Mouse (Mus musculus): Measurements from ENCODE around the gene Cabp2. TPM values are rescaled to one million over a fixed set of nuclear protein-coding genes. Genes with fewer than 3 reads are reported as not detected.

Gene Cabp2
- polyA plus RNA-seq, 1 experiment from 2014 or later = not detected

GRCm38 (mm10) chr19:4102626-4103025, 21.2 kb downstream of the Cabp2 start:
- Histone ChIP-seq H3K9me3 (ENCODE audit: control insufficient read depth, low read length) (no peaks in the 10 kb centered on the region), H3K9ac (ENCODE audit: low read length) (no peak overlapping the region), H3K4me2 (ENCODE audit: low read depth, severe bottlenecking) (no peak overlapping the region), H3K4me1 (ENCODE audit: control insufficient read depth, insufficient read depth, low read length) (peaks cover 24% of the 10 kb centered on the region), H3K27me3 (ENCODE audit: control insufficient read depth, insufficient read depth, low read length) (peaks cover 22% of the 10 kb centered on the region), H3K27ac (replicated peaks; ENCODE audit: low read depth, low read length) (no peak overlapping the region), H3K36me3 (ENCODE audit: control insufficient read depth, insufficient read depth, low read length) (no peaks in the 10 kb centered on the region), H3K4me3 (ENCODE audit: low read depth, low read length) (no peak overlapping the region)
- ATAC-seq (ENCODE audit: insufficient number of reproducible peaks, low FRiP score, low TSS enrichment, low read depth) (no peak), DNase-seq (ENCODE audit: low spot score) (no peak)
- WGBS = 95% methylated on average over 12 of the region's 12 CpGs

DNA sequence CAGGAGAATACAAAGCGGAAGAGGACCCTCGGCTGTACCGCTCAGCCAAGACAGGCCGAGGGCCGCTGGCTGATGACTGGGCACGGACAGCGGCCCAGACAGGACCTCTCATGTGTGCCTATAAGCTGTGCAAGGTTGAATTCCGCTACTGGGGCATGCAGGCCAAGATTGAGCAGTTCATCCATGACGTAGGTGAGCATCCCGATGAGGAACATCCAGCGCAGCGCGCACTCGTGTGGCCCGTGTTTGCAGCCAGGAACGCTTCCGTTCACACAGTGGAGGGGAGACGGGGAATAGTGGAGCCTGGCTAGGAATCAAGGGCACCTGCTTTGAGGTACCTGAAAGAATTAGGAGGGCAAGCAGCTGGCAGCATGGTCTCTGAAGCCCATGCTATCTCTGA, 21.9 kb downstream of the Cabp2 start:
- Histone ChIP-seq H3K4me1 (ENCODE audit: control insufficient read depth, insufficient read depth, low read length) (peaks cover 24% of the 10 kb centered on the region), H3K9ac (ENCODE audit: low read length) (no peak overlapping the region), H3K27ac (replicated peaks; ENCODE audit: low read depth, low read length) (no peak overlapping the region), H3K4me3 (ENCODE audit: low read depth, low read length) (no peak overlapping the region), H3K36me3 (ENCODE audit: control insufficient read depth, insufficient read depth, low read length) (no peaks in the 10 kb centered on the region), H3K9me3 (ENCODE audit: control insufficient read depth, low read length) (no peaks in the 10 kb centered on the region), H3K27me3 (ENCODE audit: control insufficient read depth, insufficient read depth, low read length) (peaks cover 22% of the 10 kb centered on the region), H3K4me2 (ENCODE audit: low read depth, severe bottlenecking) (no peak overlapping the region)
- no peak for DNase-seq (ENCODE audit: low spot score)
- no peak for ATAC-seq (ENCODE audit: insufficient number of reproducible peaks, low FRiP score, low TSS enrichment, low read depth)
- WGBS = 94% methylated on average over 18 of the region's 18 CpGs

- H3K4me3 ChIP-seq (ENCODE audit: low read depth, low read length) = no peak overlapping the region
- H3K4me1 ChIP-seq (ENCODE audit: control insufficient read depth, insufficient read depth, low read length) = peaks cover 22% of the 10 kb centered on the region
- 53% methylated on average over 3 of the region's 3 CpGs for WGBS
These were observed 22.4 kb downstream of the Cabp2 start for GRCm38 (mm10) chr19:4103792-4104191.

GRCm38 (mm10) chr19:4104675-4105194, 23.4 kb downstream of the Cabp2 start:
- DNase-seq (ENCODE audit: low spot score) (no peak), ATAC-seq (ENCODE audit: insufficient number of reproducible peaks, low FRiP score, low TSS enrichment, low read depth) (no peak)
- no peak overlapping the region for H3K4me3 ChIP-seq (ENCODE audit: low read depth, low read length)
- H3K4me2 ChIP-seq (ENCODE audit: low read depth, severe bottlenecking) = no peak overlapping the region
- no peak overlapping the region for H3K9ac ChIP-seq (ENCODE audit: low read length)
- peaks cover 14% of the 10 kb centered on the region for H3K4me1 ChIP-seq (ENCODE audit: control insufficient read depth, insufficient read depth, low read length)
- H3K27me3 ChIP-seq (ENCODE audit: control insufficient read depth, insufficient read depth, low read length) = peaks cover 21% of the 10 kb centered on the region
- WGBS = 88% methylated on average over 16 of the region's 16 CpGs
- no peak overlapping the region for H3K27ac ChIP-seq (replicated peaks; ENCODE audit: low read depth, low read length)
- H3K36me3 ChIP-seq (ENCODE audit: control insufficient read depth, insufficient read depth, low read length) = no peaks in the 10 kb centered on the region
- no peaks in the 10 kb centered on the region for H3K9me3 ChIP-seq (ENCODE audit: control insufficient read depth, low read length)

More at GRCm38 (mm10) chr19:4103792-4104191, 22.4 kb downstream of the Cabp2 start:
- no peak for DNase-seq (ENCODE audit: low spot score)
- Histone ChIP-seq H3K9ac (ENCODE audit: low read length) (no peak overlapping the region), H3K27me3 (ENCODE audit: control insufficient read depth, insufficient read depth, low read length) (peaks cover 22% of the 10 kb centered on the region), H3K36me3 (ENCODE audit: control insufficient read depth, insufficient read depth, low read length) (no peaks in the 10 kb centered on the region), H3K9me3 (ENCODE audit: control insufficient read depth, low read length) (no peaks in the 10 kb centered on the region), H3K27ac (replicated peaks; ENCODE audit: low read depth, low read length) (no peak overlapping the region), H3K4me2 (ENCODE audit: low read depth, severe bottlenecking) (no peak overlapping the region)
- ATAC-seq (ENCODE audit: insufficient number of reproducible peaks, low FRiP score, low TSS enrichment, low read depth) = no peak

DNA sequence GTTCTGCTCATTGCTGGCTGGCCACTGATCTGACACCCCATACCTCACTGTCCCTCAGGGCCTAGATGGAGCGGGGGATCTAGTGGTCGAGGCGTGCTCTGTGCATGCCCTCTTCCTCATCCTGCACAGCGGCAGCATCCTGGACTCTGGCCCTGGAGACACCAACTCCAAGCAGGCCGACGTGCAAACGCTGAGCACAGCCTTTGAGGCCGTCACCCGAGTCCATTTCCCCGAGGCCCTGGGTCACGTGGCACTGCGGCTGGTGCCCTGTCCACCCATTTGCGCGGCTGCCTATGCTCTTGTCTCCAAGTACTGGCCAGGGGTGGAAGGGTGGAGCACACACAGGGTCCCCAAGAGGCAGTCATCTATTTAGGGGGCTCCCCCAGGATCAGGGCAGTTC, 25.3 kb downstream of the Cabp2 start:
- no peak overlapping the region for H3K4me3 ChIP-seq (ENCODE audit: low read depth, low read length)
- H3K27me3 ChIP-seq (ENCODE audit: control insufficient read depth, insufficient read depth, low read length) = peaks cover 6% of the 10 kb centered on the region
- no peak overlapping the region for H3K27ac ChIP-seq (replicated peaks; ENCODE audit: low read depth, low read length)
- no peak for ATAC-seq (ENCODE audit: insufficient number of reproducible peaks, low FRiP score, low TSS enrichment, low read depth)
- H3K9me3 ChIP-seq (ENCODE audit: control insufficient read depth, low read length) = no peaks in the 10 kb centered on the region
- WGBS = 93% methylated on average over 14 of the region's 14 CpGs
- no peak overlapping the region for H3K9ac ChIP-seq (ENCODE audit: low read length)
- no peaks in the 10 kb centered on the region for H3K36me3 ChIP-seq (ENCODE audit: control insufficient read depth, insufficient read depth, low read length)
- no peak overlapping the region for H3K4me2 ChIP-seq (ENCODE audit: low read depth, severe bottlenecking)
- no peak for DNase-seq (ENCODE audit: low spot score)
- peaks cover 3% of the 10 kb centered on the region; the same call in 1 of the 2 replicates for H3K4me1 ChIP-seq (ENCODE audit: control insufficient read depth, insufficient read depth, low read length)

GRCm38 (mm10) chr19:4108535-4108934, 27.2 kb downstream of the Cabp2 start:
- H3K27me3 ChIP-seq (ENCODE audit: control insufficient read depth, insufficient read depth, low read length) = no peaks in the 10 kb centered on the region
- H3K36me3 ChIP-seq (ENCODE audit: control insufficient read depth, insufficient read depth, low read length) = peaks cover 8% of the 10 kb centered on the region; the same call in 1 of the 2 replicates
- no peak overlapping the region for H3K27ac ChIP-seq (replicated peaks; ENCODE audit: low read depth, low read length)
- no peak for ATAC-seq (ENCODE audit: insufficient number of reproducible peaks, low FRiP score, low TSS enrichment, low read depth)
- H3K9me3 ChIP-seq (ENCODE audit: control insufficient read depth, low read length) = no peaks in the 10 kb centered on the region
- WGBS = 88% methylated on average over 9 of the region's 9 CpGs
- no peak for DNase-seq (ENCODE audit: low spot score)
- H3K4me2 ChIP-seq (ENCODE audit: low read depth, severe bottlenecking) = no peak overlapping the region
- no peak overlapping the region for H3K4me3 ChIP-seq (ENCODE audit: low read depth, low read length)
- H3K4me1 ChIP-seq (ENCODE audit: control insufficient read depth, insufficient read depth, low read length) = peaks cover 7% of the 10 kb centered on the region
- H3K9ac ChIP-seq (ENCODE audit: low read length) = no peak overlapping the region

DNA sequence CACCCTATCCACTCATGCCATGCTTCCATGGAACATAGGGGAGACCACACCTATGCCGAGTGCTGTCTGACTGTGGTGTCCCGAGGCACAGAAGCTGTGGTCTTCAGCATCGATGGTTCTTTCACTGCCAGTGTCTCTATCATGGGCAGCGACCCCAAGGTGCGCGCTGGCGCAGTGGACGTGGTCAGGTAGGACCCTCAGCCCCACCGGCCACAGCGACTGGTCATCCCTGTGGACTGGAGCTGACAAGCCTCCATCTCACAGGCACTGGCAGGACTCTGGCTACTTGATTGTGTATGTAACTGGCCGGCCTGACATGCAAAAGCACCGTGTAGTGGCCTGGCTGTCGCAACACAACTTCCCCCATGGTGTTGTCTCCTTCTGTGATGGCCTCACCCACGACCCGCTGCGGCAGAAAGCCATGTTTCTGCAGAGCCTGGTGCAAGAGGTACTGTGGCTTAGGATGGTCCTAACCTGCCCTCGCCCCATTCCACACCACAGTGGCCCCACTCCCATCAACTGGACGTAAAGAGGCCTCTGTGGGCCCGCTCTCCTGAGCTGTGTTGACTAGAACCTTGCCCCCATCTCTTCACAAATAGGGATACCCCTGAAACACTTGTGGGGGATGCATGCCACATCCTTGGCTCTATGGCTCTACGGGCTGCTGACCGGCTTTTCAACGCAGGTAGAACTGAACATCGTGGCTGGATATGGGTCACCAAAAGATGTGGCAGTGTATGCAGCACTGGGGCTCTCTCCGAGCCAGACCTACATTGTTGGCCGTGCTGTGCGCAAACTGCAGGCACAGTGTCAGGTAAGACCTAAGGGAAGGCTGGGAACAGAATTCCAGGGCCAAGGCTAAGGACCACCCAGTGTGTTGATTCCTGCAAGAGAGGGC, 30.9 kb downstream of the Cabp2 start:
- Histone ChIP-seq H3K4me3 (ENCODE audit: low read depth, low read length) (no peak overlapping the region), H3K36me3 (ENCODE audit: control insufficient read depth, insufficient read depth, low read length) (peaks cover 15% of the 10 kb centered on the region; the same call in 1 of the 2 replicates), H3K27ac (replicated peaks; ENCODE audit: low read depth, low read length) (no peak overlapping the region), H3K4me1 (ENCODE audit: control insufficient read depth, insufficient read depth, low read length) (peaks cover 12% of the 10 kb centered on the region), H3K4me2 (ENCODE audit: low read depth, severe bottlenecking) (no peak overlapping the region), H3K9me3 (ENCODE audit: control insufficient read depth, low read length) (no peaks in the 10 kb centered on the region), H3K9ac (ENCODE audit: low read length) (no peak overlapping the region), H3K27me3 (ENCODE audit: control insufficient read depth, insufficient read depth, low read length) (no peaks in the 10 kb centered on the region)
- WGBS = 94% methylated on average over 26 of the region's 26 CpGs
- DNase-seq (ENCODE audit: low spot score) (no peak), ATAC-seq (ENCODE audit: insufficient number of reproducible peaks, low FRiP score, low TSS enrichment, low read depth) (no peak)

DNA sequence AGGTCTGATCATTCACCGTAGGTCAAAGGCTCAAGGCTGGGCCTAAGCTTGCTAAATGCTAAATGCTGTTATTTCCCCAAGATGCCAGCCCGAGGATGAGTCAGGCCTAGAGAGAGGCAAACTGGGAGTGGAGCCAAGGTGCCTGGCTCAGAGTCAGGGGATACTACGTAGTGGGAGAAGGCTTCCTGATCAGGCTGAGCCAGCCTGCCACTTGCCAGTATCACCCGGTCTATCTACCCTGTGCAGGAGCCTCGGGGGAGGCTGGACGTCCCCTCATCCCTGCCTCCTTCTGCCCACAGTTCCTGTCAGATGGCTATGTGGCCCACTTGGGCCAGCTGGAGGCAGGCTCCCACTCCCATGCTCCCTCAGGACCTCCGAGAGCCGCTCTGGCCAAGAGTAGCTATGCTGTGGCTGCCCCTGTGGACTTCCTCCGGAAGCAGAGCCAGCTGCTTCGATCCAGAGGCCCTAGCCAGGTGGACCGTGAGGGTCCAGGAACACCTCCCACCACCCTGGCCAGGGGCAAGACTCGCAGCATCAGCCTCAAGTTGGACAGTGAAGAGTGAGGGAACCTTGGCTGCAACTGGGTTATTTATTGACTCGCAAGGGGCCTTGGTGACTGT, 31.9 kb downstream of the Cabp2 start:
- Histone ChIP-seq H3K9me3 (ENCODE audit: control insufficient read depth, low read length) (no peaks in the 10 kb centered on the region), H3K4me1 (ENCODE audit: control insufficient read depth, insufficient read depth, low read length) (peaks cover 12% of the 10 kb centered on the region), H3K27me3 (ENCODE audit: control insufficient read depth, insufficient read depth, low read length) (no peaks in the 10 kb centered on the region), H3K36me3 (ENCODE audit: control insufficient read depth, insufficient read depth, low read length) (peaks cover 17% of the 10 kb centered on the region; the same call in 1 of the 2 replicates), H3K4me3 (ENCODE audit: low read depth, low read length) (no peak overlapping the region), H3K27ac (replicated peaks; ENCODE audit: low read depth, low read length) (peak overlapping the region; percentile 45; the same call in 1 of the 2 replicates), H3K4me2 (ENCODE audit: low read depth, severe bottlenecking) (peak overlapping the region; percentile 10; the same call in 1 of the 2 replicates), H3K9ac (ENCODE audit: low read length) (no peak overlapping the region)
- 78% methylated on average over 13 of the region's 13 CpGs for WGBS
- DNase-seq (ENCODE audit: low spot score) (no peak), ATAC-seq (ENCODE audit: insufficient number of reproducible peaks, low FRiP score, low TSS enrichment, low read depth) (no peak)

Measured in limb, embryonic 11.5 days (tissue).